Comparison of ENCODE assay signal across 8 mouse cellular contexts in genomic region chr19:29102098-29102497, GRCm38 (mm10). TPM values are rescaled to one million over a fixed set of nuclear protein-coding genes. Genes with fewer than 3 reads are reported as not detected.
DNase-seq lines count a peak whose midpoint lies in the region; ATAC-seq and TF ChIP-seq lines count a peak whose summit lies in the region.

No protein-coding gene starts in this region.

- no peak for ATAC-seq in lung, postnatal 0 days
- no peak for ATAC-seq in intestine, embryonic 15.5 days
- no peak for ATAC-seq in neural tube, embryonic 13.5 days (ENCODE audit: low read depth)
- ATAC-seq in inflammation-experienced regulatory T-cells, adult 6 months = no peak
- ATAC-seq in monocyte, adult 5-6 weeks (replicated peaks; ENCODE audit: insufficient number of reproducible peaks, low FRiP score, low TSS enrichment, poor library complexity, severe bottlenecking) = no peak

- no peaks in the 10 kb centered on the region for H3K36me3 ChIP-seq in lung, postnatal 0 days (ENCODE audit: insufficient read depth, low read length)
- H3K36me3 ChIP-seq in intestine, embryonic 15.5 days = no peaks in the 10 kb centered on the region
- no peaks in the 10 kb centered on the region for H3K36me3 ChIP-seq in neural tube, embryonic 13.5 days

- peak overlapping the region; percentile 89 for H3K4me3 ChIP-seq in lung, postnatal 0 days (ENCODE audit: low read depth, low read length)
- H3K4me3 ChIP-seq in intestine, embryonic 15.5 days (replicated peaks) = peak overlapping the region; percentile 84
- peak overlapping the region; percentile 91 for H3K4me3 ChIP-seq in neural tube, embryonic 13.5 days

- no peak for TF ChIP-seq CTCF in lung, postnatal 0 days (IDR thresholded peaks at IDR 0.05)

- H3K9me3 ChIP-seq in lung, postnatal 0 days (ENCODE audit: low read length) = no peaks in the 10 kb centered on the region
- H3K9me3 ChIP-seq in intestine, embryonic 15.5 days = no peaks in the 10 kb centered on the region
- no peaks in the 10 kb centered on the region for H3K9me3 ChIP-seq in neural tube, embryonic 13.5 days

- H3K9ac ChIP-seq in lung, postnatal 0 days (replicated peaks; ENCODE audit: low read depth) = no peak overlapping the region; the same call in 1 of the 2 replicates
- peak overlapping the region; percentile 74 for H3K9ac ChIP-seq in intestine, embryonic 15.5 days
- peak overlapping the region; percentile 76; the same call in 1 of the 2 replicates for H3K9ac ChIP-seq in neural tube, embryonic 13.5 days

- no peak overlapping the region for H3K27ac ChIP-seq in lung, postnatal 0 days (ENCODE audit: low read length)
- H3K27ac ChIP-seq in intestine, embryonic 15.5 days = no peak overlapping the region
- no peak overlapping the region for H3K27ac ChIP-seq in neural tube, embryonic 13.5 days (replicated peaks)

- no peaks in the 10 kb centered on the region for H3K27me3 ChIP-seq in lung, postnatal 0 days (replicated peaks; ENCODE audit: insufficient read depth, low read length)
- no peaks in the 10 kb centered on the region for H3K27me3 ChIP-seq in intestine, embryonic 15.5 days (replicated peaks)
- 0 out of 2 replicates have a peak, but pooled peaks cover 5% of the 10 kb centered on the region for H3K27me3 ChIP-seq in neural tube, embryonic 13.5 days

- H3K4me2 ChIP-seq in lung, postnatal 0 days (replicated peaks; ENCODE audit: low read depth, low read length) = peak overlapping the region; percentile 95
- peak overlapping the region; percentile 78 for H3K4me2 ChIP-seq in intestine, embryonic 15.5 days (replicated peaks)
- H3K4me2 ChIP-seq in neural tube, embryonic 13.5 days = peak overlapping the region; percentile 81

- WGBS in lung, postnatal 0 days = 11% methylated on average over 13 of the region's 13 CpGs
- WGBS in intestine, embryonic 15.5 days = 12% methylated on average over 13 of the region's 13 CpGs
- WGBS in neural tube, embryonic 13.5 days = 14% methylated on average over 13 of the region's 13 CpGs

- TF ChIP-seq EP300 in lung, postnatal 0 days (IDR thresholded peaks at IDR 0.05) = no peak

- H3K4me1 ChIP-seq in lung, postnatal 0 days (ENCODE audit: insufficient read depth, low read depth, low read length) = no peaks in the 10 kb centered on the region; the same call in 1 of the 2 replicates
- H3K4me1 ChIP-seq in intestine, embryonic 15.5 days (replicated peaks) = no peaks in the 10 kb centered on the region; the same call in 1 of the 2 replicates
- H3K4me1 ChIP-seq in neural tube, embryonic 13.5 days (replicated peaks) = peaks cover 15% of the 10 kb centered on the region

- DNase-seq in lung, postnatal 0 days (ENCODE audit: low spot score) = peak; percentile 13
- DNase-seq in lung, postnatal 4 days = no peak
- DNase-seq in embryo, embryonic 9.5 days (ENCODE audit: extremely low spot score) = peak; percentile 27
- no peak for DNase-seq in ovary, adult 18-20 months (ENCODE audit: low spot score)

RNA-seq across cellular contexts. Expression of gene Rcl1, which starts 0.9 kb away (rescaled TPM):
- 19.3 and 20.1 TPM in 2 replicates for polyA plus RNA-seq in lung, postnatal 0 days (2015; fragmentation: Nextera tagmentation; extraction: Ambion mirVana)
- polyA plus RNA-seq in intestine, embryonic 15.5 days (2015; fragmentation: Nextera tagmentation; extraction: Ambion mirVana) = 63.0 and 67.1 TPM in 2 replicates
- polyA plus RNA-seq in neural tube, embryonic 13.5 days (2015; fragmentation: Nextera tagmentation; extraction: Ambion mirVana) = 32.8 and 34.6 TPM in 2 replicates
- polyA plus RNA-seq in inflammation-experienced regulatory T-cells, adult 6 months (2017; shearing (Covaris generic)) = 10 to 100 TPM; 21.7 to 27.0 (median 22.1) TPM
- total RNA-seq in monocyte, adult 5-6 weeks (2017) = 11.4 to 15.9 TPM (median 12.8 TPM) in 3 replicates

RNA-seq across cellular contexts. Expression of gene Ak3, which starts 54.3 kb away (rescaled TPM):
- polyA plus RNA-seq in lung, postnatal 0 days (2015; fragmentation: Nextera tagmentation; extraction: Ambion mirVana) = 79.3 and 81.1 TPM in 2 replicates
- polyA plus RNA-seq in intestine, embryonic 15.5 days (2015; fragmentation: Nextera tagmentation; extraction: Ambion mirVana) = 98.6 and 101 TPM in 2 replicates
- polyA plus RNA-seq in neural tube, embryonic 13.5 days (2015; fragmentation: Nextera tagmentation; extraction: Ambion mirVana) = 69.8 and 71.9 TPM in 2 replicates
- 10 to 100 TPM; 13.7 to 24.2 (median 17.2) TPM for polyA plus RNA-seq in inflammation-experienced regulatory T-cells, adult 6 months (2017; shearing (Covaris generic))
- total RNA-seq in monocyte, adult 5-6 weeks (2017) = 25.3 to 47.3 TPM (median 27.9 TPM) in 3 replicates

Comparison
In these comparisons a context has a peak if more than half of its experiments do, and no peak if none do; other contexts are left out.
1. DNase-seq: peak in lung, postnatal 0 days (single experiment) and embryo, embryonic 9.5 days (single experiment); none in lung, postnatal 4 days (0 of 2) and ovary, adult 18-20 months (single experiment).
2. Peak in every context shown above with its lines, with median percentiles within 50 percentile points of each other: H3K4me2 ChIP-seq and H3K4me3 ChIP-seq.